Mouse (Mus musculus) megakaryocyte, embryonic 14.5 days (primary cell): Measurements from ENCODE around the gene Smarca4. TPM values are rescaled to one million over a fixed set of nuclear protein-coding genes. Genes with fewer than 3 reads are reported as not detected.

Experiments used
- H3K27me3 ChIP-seq: replicated peaks from 2 replicates; pipeline ENCODE3; 2012; ENCODE audit warnings: inconsistent platforms
- H3K36me3 ChIP-seq: replicated peaks from 2 replicates; pipeline ENCODE3; 2012; ENCODE audit warnings: low read length, inconsistent platforms, mixed read lengths
- H3K4me1 ChIP-seq: 2 replicates; pipeline ENCODE4 v1.6.1; 2012; ENCODE audit warnings: inconsistent platforms
- H3K4me3 ChIP-seq: replicated peaks from 2 replicates; pipeline ENCODE3; 2012; ENCODE audit warnings: moderate library complexity, mild to moderate bottlenecking, inconsistent platforms
- H3K9me3 ChIP-seq: 2 replicates; pipeline ENCODE4 v1.6.1; 2012; ENCODE audit warnings: inconsistent platforms
- FLI1 ChIP-seq: IDR thresholded peaks from 2 replicates; pipeline ENCODE4 v1.6.1; 2012; ENCODE audit warnings: low read length, inconsistent platforms, mixed read lengths
- GATA1 ChIP-seq: IDR thresholded peaks from 3 replicates; pipeline ENCODE4 v1.6.1; 2012; ENCODE audit warnings: mixed read lengths, low read length, inconsistent platforms, borderline replicate concordance
- polyA plus RNA-seq: library from polyadenylated mRNA; stranded (reverse); fragments of >175 nt; gene quantifications from 2 replicates; pipeline ENCODE4 v1.2.3, GENCODE M21; 2012; ENCODE audit warnings: low replicate concordance; ENCODE audit not compliant: insufficient read depth

Smarca4 gene
- polyA plus RNA-seq = 87.8 and 89.2 TPM in 2 replicates

DNA sequence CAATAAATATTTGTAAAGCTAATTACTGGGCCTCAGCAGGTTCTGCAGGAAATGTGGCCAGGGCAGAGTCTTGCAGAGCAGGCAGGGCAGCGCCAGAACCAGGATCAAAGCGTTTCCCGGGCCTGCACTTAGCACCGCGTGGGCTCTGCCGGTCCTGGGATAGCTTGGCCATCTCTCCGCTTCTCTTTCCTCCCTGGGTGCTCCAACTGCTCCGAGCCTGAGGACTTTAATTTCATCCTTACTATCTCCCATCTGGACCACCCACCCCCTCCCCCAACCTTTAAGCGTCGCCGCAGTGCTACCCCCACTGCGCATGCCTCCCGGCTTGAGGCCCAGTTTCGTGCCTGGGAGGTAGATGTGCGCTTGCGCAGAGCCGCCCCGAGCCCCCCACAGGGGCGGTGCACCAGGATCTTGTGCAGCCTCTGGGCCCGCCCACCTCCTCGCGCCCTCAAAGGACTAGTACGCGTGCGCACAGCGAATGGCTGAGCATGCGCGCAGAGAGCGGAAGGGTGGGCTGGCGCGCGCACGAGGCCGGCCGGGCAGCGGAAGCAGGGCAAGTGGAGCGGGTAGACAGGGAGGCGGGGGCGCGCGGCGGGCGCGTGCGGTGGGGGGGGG lies at the start of gene Smarca4:
Gene Smarca4 (plus strand): TSS at position 553 of the 615 bp plus-strand sequence.
- H3K9me3 ChIP-seq = no peaks in the 10 kb centered on the region
- no peak for TF ChIP-seq GATA1
- TF ChIP-seq FLI1 = no peak
- no peaks in the 10 kb centered on the region for H3K27me3 ChIP-seq
- H3K4me3 ChIP-seq = peak within 1 kb of the TSS; percentile 93
- peaks cover 51% of the 10 kb centered on the region for H3K4me1 ChIP-seq
- peaks cover 7% of the 10 kb centered on the region for H3K36me3 ChIP-seq

DNA sequence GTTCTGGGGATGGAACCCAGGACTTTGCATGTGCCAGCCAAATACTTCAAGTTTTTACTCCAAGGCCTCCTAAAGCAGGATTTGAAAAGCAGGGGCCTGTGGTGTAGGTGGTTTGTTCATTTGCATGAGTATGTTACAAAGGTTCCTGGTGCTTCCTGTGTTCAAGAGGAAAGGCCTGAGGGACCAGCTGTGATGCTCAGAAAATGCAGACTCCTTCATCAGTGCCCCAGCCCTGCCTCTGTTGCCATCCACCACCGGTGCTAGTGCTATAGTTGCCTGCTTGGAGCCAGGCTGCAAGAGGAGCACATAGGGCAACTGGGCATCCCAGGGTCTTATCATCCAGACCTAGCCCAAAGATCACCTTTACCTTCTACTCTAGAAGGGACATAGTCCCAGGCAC lies 49.4 kb upstream of the Smarca4 start:
- Histone ChIP-seq H3K4me1 (peaks cover 46% of the 10 kb centered on the region), H3K27me3 (no peaks in the 10 kb centered on the region), H3K4me3 (no peak overlapping the region), H3K36me3 (peaks cover 44% of the 10 kb centered on the region), H3K9me3 (no peaks in the 10 kb centered on the region)
- no peak for TF ChIP-seq FLI1
- no peak for TF ChIP-seq GATA1

DNA sequence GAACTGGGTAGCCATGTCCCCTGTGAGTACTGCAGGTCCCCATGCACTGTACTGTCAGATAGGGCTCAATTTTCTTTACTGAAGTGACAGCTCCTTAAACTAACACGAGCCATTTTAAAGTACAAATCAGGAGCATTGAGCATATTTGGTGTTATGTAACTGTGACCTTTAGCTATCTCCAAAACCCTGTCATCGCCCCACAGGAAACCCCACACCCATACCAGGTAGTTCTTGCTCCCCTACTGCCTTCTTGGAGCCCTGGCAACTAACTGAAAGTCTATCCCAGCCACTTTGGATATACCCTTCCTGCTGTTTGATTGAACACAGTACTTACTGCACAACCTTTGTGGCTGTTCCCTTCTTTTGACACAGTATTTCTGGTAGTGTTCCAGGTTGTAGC lies 48.9 kb upstream of the Smarca4 start:
- TF ChIP-seq FLI1 (no peak), GATA1 (no peak)
- peaks cover 46% of the 10 kb centered on the region for H3K36me3 ChIP-seq
- peaks cover 46% of the 10 kb centered on the region for H3K4me1 ChIP-seq

DNA sequence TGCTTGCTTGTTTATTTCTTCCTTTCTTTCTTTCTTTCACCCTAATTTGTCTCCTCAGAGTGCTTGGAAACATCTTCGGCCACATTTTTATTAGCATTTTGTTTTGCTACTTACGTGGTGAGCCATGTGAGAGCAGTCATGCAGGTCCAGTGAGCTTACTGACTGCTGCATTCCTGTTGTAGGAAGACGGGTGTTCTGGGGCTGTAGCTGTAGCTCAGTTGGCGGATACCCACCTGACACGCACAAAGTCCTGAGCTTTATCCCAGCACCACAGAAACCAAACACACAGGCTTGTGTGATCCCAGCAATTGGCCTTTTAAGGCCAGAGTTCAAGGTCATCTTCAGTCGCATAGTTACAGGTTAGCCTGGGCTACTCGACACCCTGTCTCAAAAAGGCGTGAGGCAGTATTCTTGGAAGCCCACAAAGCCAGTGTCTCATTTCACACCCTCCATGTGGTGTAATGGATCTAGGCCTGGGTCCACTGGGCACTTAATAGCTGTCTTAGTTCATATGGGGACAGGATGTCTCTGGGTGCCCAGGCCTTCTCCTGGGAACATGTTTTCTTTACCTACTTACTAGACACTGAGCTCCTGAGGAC lies 47.2 kb upstream of the Smarca4 start:
- no peak for TF ChIP-seq FLI1
- TF ChIP-seq GATA1 = no peak
- no peaks in the 10 kb centered on the region for H3K9me3 ChIP-seq
- H3K27me3 ChIP-seq = no peaks in the 10 kb centered on the region
- peaks cover 54% of the 10 kb centered on the region for H3K36me3 ChIP-seq
- H3K4me3 ChIP-seq = no peak overlapping the region
- peaks cover 43% of the 10 kb centered on the region for H3K4me1 ChIP-seq

More for the DNA sequence above, 48.9 kb upstream of the Smarca4 start:
- no peaks in the 10 kb centered on the region for H3K9me3 ChIP-seq
- H3K4me3 ChIP-seq = no peak overlapping the region
- H3K27me3 ChIP-seq = no peaks in the 10 kb centered on the region

DNA sequence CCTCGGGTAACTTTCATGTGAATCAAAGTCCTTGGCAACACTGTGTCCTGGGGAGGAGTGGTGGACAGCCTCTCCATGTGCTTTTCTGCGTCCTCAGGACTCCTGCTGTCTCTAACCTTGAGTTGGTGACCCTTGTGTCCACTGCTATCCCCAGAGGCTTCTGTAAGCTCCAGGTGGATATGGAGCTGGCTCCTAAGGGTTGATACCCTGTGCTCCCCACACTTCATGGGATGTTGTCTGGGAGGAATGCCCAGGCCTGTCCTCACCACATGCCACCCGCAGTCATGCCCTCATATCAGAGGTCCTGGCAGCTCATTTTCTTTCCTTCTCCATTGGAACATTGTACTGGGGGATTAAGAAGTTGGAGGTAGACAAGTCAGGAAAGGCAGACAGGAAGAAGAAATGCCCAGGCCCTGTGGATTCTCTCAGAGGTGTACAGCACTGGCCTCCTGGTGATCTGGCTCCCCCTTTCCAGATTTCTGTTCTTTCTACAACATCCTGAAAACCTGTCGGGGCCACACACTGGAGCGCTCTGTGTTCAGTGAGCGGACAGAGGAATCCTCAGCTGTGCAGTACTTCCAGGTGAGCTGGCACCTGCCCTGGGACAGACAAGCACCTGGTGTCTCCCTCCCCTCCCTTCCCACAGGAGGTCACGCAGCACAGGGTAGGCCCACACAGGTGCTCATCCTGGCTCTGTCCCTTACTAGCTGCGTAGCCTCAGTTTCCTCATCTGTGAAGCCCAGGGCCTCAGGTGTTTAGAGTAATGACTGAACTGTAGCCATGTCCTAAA lies 41.8 kb upstream of the Smarca4 start:
- TF ChIP-seq FLI1 (no peak), GATA1 (no peak)
- H3K4me3 ChIP-seq = no peak overlapping the region
- no peaks in the 10 kb centered on the region for H3K9me3 ChIP-seq
- H3K4me1 ChIP-seq = peaks cover 21% of the 10 kb centered on the region
- H3K27me3 ChIP-seq = no peaks in the 10 kb centered on the region
- peaks cover 94% of the 10 kb centered on the region for H3K36me3 ChIP-seq

DNA sequence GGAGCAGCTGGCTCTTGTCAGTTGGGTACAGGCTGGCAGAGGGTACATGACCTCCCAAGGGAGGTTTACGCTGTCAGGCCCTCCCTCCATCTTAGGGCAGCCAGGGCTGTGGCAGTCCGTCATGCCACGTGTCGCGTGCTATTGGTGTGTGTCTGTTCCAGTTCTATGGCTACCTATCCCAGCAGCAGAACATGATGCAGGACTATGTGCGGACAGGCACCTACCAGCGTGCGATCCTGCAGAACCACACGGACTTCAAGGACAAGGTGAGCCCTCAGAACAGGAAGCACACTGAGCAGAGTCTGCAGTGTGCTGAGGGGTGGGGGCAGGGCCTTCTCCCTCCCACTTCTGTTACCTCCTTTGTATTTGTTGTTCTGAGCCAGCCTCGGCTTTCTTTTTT lies 40.7 kb upstream of the Smarca4 start:
- no peaks in the 10 kb centered on the region for H3K27me3 ChIP-seq
- no peak overlapping the region for H3K4me3 ChIP-seq
- H3K4me1 ChIP-seq = peaks cover 24% of the 10 kb centered on the region
- peaks cover 95% of the 10 kb centered on the region for H3K36me3 ChIP-seq
- H3K9me3 ChIP-seq = no peaks in the 10 kb centered on the region
- no peak for TF ChIP-seq FLI1
- TF ChIP-seq GATA1 = no peak

DNA sequence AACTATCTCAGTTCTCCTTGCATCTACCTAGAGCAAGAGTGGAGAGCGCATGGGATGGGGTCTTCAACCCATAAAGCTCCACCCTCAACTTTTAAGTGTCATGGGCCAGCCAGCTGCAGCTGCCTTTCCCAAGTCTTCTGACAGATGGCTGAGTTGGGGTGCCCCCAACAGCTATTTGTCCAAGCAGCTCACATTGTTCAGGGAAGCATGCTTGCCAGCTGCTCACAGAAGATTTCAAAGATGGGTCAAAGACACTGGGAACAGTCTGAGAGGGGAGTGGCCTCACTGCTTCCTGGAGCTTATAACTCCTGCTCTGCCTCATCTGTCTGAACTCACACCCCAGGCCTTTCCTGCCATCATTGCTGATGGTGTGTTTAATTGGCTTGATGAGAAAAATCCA lies 39.7 kb upstream of the Smarca4 start:
- Histone ChIP-seq H3K9me3 (no peaks in the 10 kb centered on the region), H3K27me3 (no peaks in the 10 kb centered on the region), H3K4me1 (peaks cover 24% of the 10 kb centered on the region), H3K4me3 (no peak overlapping the region), H3K36me3 (peaks cover 96% of the 10 kb centered on the region)
- TF ChIP-seq GATA1 (no peak), FLI1 (no peak)

DNA sequence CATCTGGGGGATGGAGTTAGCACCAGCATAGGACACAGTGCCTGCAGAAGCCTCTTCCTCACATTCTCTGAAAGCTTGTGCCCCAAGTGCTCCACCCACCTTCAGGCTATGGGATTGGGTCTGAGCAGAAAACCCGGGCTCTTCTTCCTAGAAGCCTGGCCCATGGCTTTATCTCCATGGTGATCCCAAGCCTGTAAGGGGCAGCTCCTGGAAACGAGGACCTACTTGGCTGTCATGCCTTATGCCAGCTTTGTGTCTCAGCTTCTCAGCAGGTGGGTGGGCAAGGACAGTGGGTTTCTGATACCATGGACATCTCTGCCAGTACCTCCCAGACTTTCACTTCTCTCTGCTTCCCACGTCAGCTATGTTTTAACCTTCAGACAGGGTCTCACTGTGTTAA lies 37.7 kb upstream of the Smarca4 start:
- no peaks in the 10 kb centered on the region for H3K9me3 ChIP-seq
- H3K4me3 ChIP-seq = no peak overlapping the region
- H3K36me3 ChIP-seq = peaks cover 96% of the 10 kb centered on the region
- H3K4me1 ChIP-seq = peaks cover 24% of the 10 kb centered on the region
- H3K27me3 ChIP-seq = no peaks in the 10 kb centered on the region
- TF ChIP-seq FLI1 (no peak), GATA1 (no peak)

DNA sequence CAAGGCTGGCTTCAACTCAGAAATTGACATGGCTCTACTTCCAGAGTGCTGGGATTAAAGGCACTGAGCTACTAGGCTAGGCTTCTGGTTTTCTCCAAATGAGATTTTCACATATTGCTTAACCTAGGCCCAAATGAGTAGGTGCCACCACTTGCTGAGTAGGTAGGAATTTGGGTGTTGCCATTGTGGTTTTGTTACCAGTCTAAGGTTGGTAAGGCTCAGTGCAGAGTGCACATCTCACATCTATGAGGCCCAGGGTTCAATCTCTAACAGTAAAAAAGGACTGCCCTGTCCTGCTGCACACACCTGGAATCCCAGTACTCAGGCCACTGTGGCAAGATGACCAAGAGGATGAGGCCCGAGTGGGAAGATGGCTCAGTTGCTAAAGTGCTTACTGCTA lies 30.6 kb upstream of the Smarca4 start:
- TF ChIP-seq FLI1 = no peak
- no peak for TF ChIP-seq GATA1
- Histone ChIP-seq H3K4me3 (no peak overlapping the region), H3K4me1 (peaks cover 16% of the 10 kb centered on the region), H3K36me3 (peaks cover 99% of the 10 kb centered on the region), H3K27me3 (no peaks in the 10 kb centered on the region), H3K9me3 (no peaks in the 10 kb centered on the region)
